Mouse (Mus musculus): ENCODE results near the gene Tbx10.
A peak's percentile ranks its signal among the peaks of the same experiment; 100 is the strongest.

- peak; percentile 87 for TF ChIP-seq CTCF (IDR thresholded peaks at IDR 0.05)
- TF ChIP-seq EP300 (IDR thresholded peaks at IDR 0.05) = no peak
Measured at GRCm38 (mm10) chr19:4018743-4019583, 26.4 kb downstream of the Tbx10 start.
